Mouse (Mus musculus) cortical plate, adult 2 months (tissue): ENCODE measurements around the gene Pphln1.

Source experiments
- CTCF ChIP-seq: fragments of 200-500 bp; IDR thresholded peaks from 2 replicates; pipeline ENCODE4 v1.5.1; 2011; ENCODE audit warnings: mild to moderate bottlenecking, control low read depth, low read length; ENCODE audit not compliant: insufficient read depth; ENCODE audit errors: extremely low read depth
- POLR2A ChIP-seq: fragments of 200-500 bp; IDR thresholded peaks from 2 replicates; pipeline ENCODE4 v1.6.1; 2011; ENCODE audit warnings: mild to moderate bottlenecking, low read length, control low read depth; ENCODE audit not compliant: insufficient read depth; ENCODE audit errors: extremely low read depth

DNA sequence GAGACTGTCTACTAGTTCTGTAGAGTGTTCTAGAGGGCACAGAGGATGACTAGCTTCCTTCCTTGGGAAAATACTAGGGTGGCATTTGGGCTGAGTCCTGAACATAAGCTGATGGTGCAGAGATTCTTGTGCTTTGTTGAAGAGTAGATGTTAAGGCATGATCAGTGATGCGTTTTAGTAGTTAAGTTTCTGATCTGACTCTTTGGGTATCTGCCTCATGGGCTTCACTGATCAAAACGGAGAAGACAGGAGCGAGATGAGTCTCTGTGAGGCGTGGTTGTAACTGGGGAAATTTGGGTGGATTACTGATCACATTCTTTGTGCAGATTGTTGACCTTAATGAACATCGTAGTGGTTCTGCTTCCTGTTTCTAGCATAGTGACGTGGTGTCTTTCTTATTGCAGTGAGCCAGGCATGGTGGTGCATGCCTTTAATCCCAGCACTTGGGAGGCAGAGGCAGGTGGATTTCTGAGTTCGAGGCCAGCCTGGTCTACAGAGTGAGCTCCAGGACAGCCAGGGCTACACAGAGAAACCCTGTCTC, 7.4 kb downstream of the Pphln1 start:
- TF ChIP-seq POLR2A: no peak
- TF ChIP-seq CTCF: no peak
